Mouse (Mus musculus) ES-Bruce4 (cell line): ENCODE measurements around the gene Jrkl.

Source experiments
- CTCF ChIP-seq: IDR thresholded peaks from one replicate; pipeline ENCODE4 v1.8.1; 2011; ENCODE audit warnings: low read depth, low read length
- EP300 ChIP-seq: IDR thresholded peaks from 2 replicates; pipeline ENCODE4 v1.6.1; 2011; ENCODE audit warnings: low read depth, low read length; ENCODE audit not compliant: insufficient read depth
- POLR2A ChIP-seq: IDR thresholded peaks from one replicate; pipeline ENCODE4 v1.8.1; 2011; ENCODE audit warnings: low read length; ENCODE audit not compliant: insufficient read depth

GRCm38 (mm10) chr9:13246815-13247638, 1.4 kb upstream of the Jrkl start, which contains the start of gene Ccdc82:
- TF ChIP-seq CTCF (no peak), POLR2A (no peak), EP300 (0 out of 2 replicates have a peak, but pooled peaks have one; percentile 7)
